Mouse (Mus musculus): ENCODE results near the gene Aim2.

GRCm38 (mm10) chr1:173427385-173427784 is 76.7 kb downstream of the Aim2 start:
- no peak for TF ChIP-seq EP300 (IDR thresholded peaks at IDR 0.05; ENCODE audit: insufficient read depth, low read depth, low read length)
- TF ChIP-seq CTCF (IDR thresholded peaks at IDR 0.05), result no peak
- TF ChIP-seq POLR2A (IDR thresholded peaks at IDR 0.05; ENCODE audit: insufficient read depth, low read depth, low read length), result no peak

Measured in heart, adult 2 months (tissue).